Mouse (Mus musculus): ENCODE data around the gene Drg1.

DNA sequence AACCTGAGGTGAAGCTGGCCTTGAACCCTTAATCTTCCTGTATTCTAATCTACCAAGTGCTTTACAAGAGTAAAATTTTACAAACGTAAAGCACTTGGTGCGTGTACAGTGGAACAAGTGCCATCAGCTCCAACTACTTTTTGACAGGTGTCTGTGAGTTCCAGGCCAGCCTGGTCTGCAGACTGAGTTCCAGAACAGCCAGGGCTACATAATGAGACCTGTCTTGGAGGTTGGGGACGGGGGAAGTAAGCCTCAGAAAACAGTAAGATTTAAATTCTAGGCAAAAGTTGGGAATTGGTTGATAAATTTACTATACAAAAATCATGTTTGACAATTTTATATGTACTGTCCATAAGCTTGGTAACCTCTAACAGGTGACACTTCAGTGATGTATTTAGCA, 61.0 kb downstream of the Drg1 start:
- TF ChIP-seq CTCF (IDR thresholded peaks at IDR 0.05) (no peak), EP300 (IDR thresholded peaks at IDR 0.05) (no peak)
